Mouse (Mus musculus) liver, embryonic 14.5 days (tissue): ENCODE data around the gene Tmem62.

Experiments
- CTCF ChIP-seq: IDR thresholded peaks from 2 replicates; pipeline ENCODE4 v1.5.1; 2016; ENCODE audit warnings: antibody characterized with exemption, low read depth, control low read depth
- EP300 ChIP-seq: IDR thresholded peaks from 2 replicates; pipeline ENCODE4 v1.6.1; 2016; ENCODE audit warnings: antibody characterized with exemption, low read depth

DNA sequence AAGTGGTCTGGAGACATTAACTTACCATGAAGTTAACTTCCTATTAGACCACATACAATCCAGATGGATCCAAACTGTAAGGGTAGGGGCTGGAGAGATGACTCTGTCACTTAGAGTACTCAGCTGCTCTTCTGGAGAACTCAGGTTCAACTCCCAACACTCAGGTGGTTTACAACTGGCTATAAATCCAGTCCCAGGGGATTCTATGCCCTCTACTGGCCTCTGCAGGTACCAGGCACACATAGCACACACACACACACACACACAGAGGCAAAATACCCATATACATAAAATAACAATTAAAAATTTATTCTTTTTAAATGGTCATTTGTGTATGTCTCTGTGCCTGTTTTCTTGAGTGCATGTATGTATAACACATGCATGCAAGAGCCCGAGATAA is 62.6 kb downstream of the Tmem62 start:
- TF ChIP-seq CTCF (peak; percentile 63), EP300 (no peak)
